Mouse (Mus musculus) NIH3T3 (cell line): Measurements from ENCODE around the gene Sipa1.
A peak's percentile ranks its signal among the peaks of the same experiment; 100 is the strongest.

Experiments used
- DNase-seq: peaks from one replicate; pipeline ENCODE4 v3.0.0-alpha.2; 2012; ENCODE audit warnings: low read depth

Sipa1 gene

GRCm38 (mm10) chr19:5686437-5686836 lies 22.9 kb upstream of the Sipa1 start:
- DNase-seq = no peak

- no peak for DNase-seq
Measured at GRCm38 (mm10) chr19:5685861-5686260, 22.4 kb upstream of the Sipa1 start.

- DNase-seq = no peak
Measured at GRCm38 (mm10) chr19:5685431-5685830, 21.9 kb upstream of the Sipa1 start.

GRCm38 (mm10) chr19:5684985-5685384 lies 21.5 kb upstream of the Sipa1 start:
- DNase-seq = no peak

- no peak for DNase-seq
Measured at GRCm38 (mm10) chr19:5684236-5684635, 20.7 kb upstream of the Sipa1 start.

GRCm38 (mm10) chr19:5680432-5680831 lies 16.9 kb upstream of the Sipa1 start:
- no peak for DNase-seq

GRCm38 (mm10) chr19:5668372-5668771 lies 4.9 kb upstream of the Sipa1 start:
- no peak for DNase-seq

- DNase-seq = no peak
Measured at GRCm38 (mm10) chr19:5666386-5666785, 2.9 kb upstream of the Sipa1 start.

GRCm38 (mm10) chr19:5665465-5665864 lies 2.0 kb upstream of the Sipa1 start:
- DNase-seq = peak; percentile 16

- DNase-seq = no peak
Measured at GRCm38 (mm10) chr19:5664669-5665257, 1.3 kb upstream of the Sipa1 start.

- no peak for DNase-seq
Measured at GRCm38 (mm10) chr19:5662310-5662709, 1.2 kb downstream of the Sipa1 start.

GRCm38 (mm10) chr19:5660942-5661751 lies 2.4 kb downstream of the Sipa1 start:
- no peak for DNase-seq

GRCm38 (mm10) chr19:5654720-5655298 lies 8.7 kb downstream of the Sipa1 start:
- no peak for DNase-seq

- no peak for DNase-seq
Measured at GRCm38 (mm10) chr19:5653969-5654719, 9.4 kb downstream of the Sipa1 start.

- no peak for DNase-seq
Measured at GRCm38 (mm10) chr19:5652570-5652969, 10.9 kb downstream of the Sipa1 start.

GRCm38 (mm10) chr19:5651502-5652274 lies 11.8 kb downstream of the Sipa1 start:
- no peak for DNase-seq

GRCm38 (mm10) chr19:5649298-5649741 lies 14.2 kb downstream of the Sipa1 start:
- DNase-seq = no peak

GRCm38 (mm10) chr19:5648401-5649297 lies 14.9 kb downstream of the Sipa1 start:
- DNase-seq = peak; percentile 86

GRCm38 (mm10) chr19:5647791-5648190 lies 15.7 kb downstream of the Sipa1 start:
- DNase-seq = no peak

GRCm38 (mm10) chr19:5646731-5647330 lies 16.7 kb downstream of the Sipa1 start:
- no peak for DNase-seq
